Mouse (Mus musculus) ES-Bruce4 (cell line): ENCODE results near the gene Bsg.

Source experiments
- CTCF ChIP-seq: IDR thresholded peaks from one replicate; pipeline ENCODE4 v1.8.1; 2011; ENCODE audit warnings: low read depth, low read length
- EP300 ChIP-seq: IDR thresholded peaks from 2 replicates; pipeline ENCODE4 v1.6.1; 2011; ENCODE audit warnings: low read depth, low read length; ENCODE audit not compliant: insufficient read depth
- POLR2A ChIP-seq: IDR thresholded peaks from one replicate; pipeline ENCODE4 v1.8.1; 2011; ENCODE audit warnings: low read length; ENCODE audit not compliant: insufficient read depth

DNA sequence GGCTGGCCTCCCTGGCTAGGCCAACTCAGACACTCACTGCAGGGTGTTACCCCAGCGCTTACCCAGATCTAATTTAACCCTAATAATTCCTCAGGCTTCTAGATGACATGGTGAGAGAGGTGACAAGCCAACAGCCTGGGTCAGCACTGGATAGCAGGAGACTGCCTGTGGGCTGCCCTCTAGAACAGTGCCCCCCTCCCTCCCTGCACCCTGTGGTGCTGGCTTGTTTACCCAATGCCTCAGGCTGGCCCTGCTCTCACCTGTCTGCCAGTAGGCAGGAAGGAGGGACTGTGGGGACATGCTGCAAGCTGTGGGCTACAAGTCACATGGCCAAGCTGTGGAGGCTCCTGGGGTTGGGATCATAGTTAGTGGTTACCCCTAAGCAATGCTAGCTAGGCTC, 2.9 kb downstream of the Bsg start:
- no peak for TF ChIP-seq POLR2A
- TF ChIP-seq EP300: no peak
- no peak for TF ChIP-seq CTCF
